Mouse (Mus musculus) CD4-positive, CD25-positive, alpha-beta regulatory T cell (primary cell): ENCODE data around the gene Sypl2. TPM values are rescaled to one million over a fixed set of nuclear protein-coding genes. Genes with fewer than 3 reads are reported as not detected.

Experiments used
- polyA plus RNA-seq: library from polyadenylated mRNA; unstranded; fragments of 100-300 nt; shearing (Covaris generic); gene quantifications from one replicate; pipeline ENCODE4 v1.2.1, GENCODE M21; 2017

Sypl2 gene
- not detected for polyA plus RNA-seq

DNA sequence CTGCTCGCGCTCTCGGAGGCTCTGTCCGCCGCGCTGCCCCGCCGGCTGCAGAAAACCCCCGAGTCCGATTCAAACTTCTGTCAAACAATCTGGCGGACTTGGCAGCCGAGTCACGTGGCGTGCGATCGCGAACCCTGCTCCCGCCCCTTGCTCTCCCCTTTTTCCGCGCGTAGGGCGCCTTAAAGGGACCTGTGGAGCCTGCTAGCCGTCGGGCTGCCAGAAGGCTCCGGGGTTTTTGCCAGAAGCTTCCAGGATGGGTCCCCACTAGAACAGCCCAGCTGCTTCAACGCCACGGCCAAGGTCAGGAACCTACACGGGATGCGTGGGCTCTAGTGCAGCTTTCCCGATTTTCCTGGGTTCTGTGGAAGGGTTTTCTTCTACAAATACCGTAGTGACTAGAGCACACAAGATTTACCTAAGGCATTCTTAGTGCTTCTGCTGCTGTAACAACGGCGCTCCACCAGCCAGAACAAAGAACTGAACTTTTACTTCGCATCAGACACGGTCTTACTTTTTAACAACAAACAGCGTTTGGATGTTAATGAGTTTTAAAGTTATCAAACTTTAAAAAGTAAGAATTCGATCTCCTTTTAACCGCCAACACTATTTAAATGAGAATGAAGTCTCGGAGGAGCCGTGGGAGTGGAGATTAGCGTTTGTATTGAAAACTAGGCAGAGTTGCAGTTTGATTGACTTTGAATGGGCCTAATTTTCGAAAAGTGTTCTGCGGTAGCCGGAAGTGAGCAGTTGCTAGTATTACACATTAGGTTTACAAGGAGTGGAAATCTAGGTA lies at the start of gene Sypl2:
Gene Sypl2 (minus strand): TSS at position 91 of the 793 bp plus-strand sequence.

DNA sequence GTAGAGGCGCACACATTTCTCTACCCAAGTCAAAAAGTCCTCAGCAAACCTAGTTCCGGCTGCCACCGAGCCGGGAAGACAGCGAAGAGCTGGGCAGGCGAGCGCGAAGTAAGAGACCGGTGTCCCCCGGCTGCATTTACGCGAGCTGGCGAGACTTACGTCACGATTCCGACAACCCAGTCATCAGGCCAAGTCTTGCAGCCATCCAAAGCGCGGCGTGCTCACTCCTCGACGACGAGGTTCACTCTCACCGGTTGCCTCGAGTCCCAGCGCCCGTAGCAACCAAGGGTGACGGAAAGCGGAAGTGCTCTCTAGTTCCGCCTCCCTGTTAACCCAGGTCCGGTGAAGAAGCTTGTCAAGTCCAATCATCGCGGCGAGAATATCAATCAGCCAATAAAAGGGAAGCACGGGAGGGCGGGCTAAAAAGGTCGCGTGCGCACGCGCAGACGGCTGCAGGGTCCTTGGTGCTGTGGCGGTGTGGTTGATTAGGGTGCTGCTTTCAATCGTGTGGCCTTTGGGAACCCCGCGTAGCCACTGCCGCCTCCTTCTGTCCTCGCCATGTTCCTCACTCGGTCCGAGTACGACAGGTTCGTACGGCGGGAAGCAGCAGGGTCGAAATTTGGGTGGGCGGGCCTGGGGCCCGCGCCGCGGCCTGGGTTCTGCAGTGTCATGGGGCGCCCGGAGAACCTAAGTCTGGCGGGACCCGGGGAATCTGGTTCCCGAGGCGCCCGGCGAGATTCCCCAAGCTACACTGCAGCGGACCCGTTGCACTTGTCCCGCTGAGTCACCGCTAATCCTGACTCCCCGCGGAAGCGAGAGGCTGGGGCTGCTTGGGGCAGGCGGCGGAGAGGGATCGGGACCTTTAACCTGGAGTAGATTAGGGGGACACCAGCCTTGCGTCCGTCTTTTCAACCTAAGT lies 30.5 kb upstream of the Sypl2 start, which contains the start of gene Psma5:
Gene Psma5 (plus strand): TSS at position 208 of the 919 bp plus-strand sequence.

DNA sequence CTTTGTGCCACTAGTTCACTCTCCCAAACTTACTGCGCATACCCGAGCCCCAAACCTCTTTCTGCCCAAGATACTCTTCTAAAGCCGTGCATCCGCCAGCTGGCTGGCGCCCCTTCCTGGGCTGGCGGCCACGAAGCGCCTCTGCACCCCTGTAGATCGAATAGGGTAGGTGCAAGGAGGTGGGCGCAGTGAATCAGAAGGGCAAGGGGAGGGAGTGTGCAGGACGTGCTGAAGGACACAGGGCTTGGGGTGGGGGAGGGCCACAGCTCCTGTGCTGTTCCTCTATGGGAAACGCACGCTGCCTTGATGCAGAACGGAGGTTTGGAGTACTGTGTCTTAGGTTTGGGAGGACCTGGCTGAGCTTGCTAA lies 15.7 kb downstream of the Sypl2 start, which contains the start of gene Atxn7l2:
Gene Atxn7l2 (minus strand): TSS at position 164 of the 369 bp plus-strand sequence.

DNA sequence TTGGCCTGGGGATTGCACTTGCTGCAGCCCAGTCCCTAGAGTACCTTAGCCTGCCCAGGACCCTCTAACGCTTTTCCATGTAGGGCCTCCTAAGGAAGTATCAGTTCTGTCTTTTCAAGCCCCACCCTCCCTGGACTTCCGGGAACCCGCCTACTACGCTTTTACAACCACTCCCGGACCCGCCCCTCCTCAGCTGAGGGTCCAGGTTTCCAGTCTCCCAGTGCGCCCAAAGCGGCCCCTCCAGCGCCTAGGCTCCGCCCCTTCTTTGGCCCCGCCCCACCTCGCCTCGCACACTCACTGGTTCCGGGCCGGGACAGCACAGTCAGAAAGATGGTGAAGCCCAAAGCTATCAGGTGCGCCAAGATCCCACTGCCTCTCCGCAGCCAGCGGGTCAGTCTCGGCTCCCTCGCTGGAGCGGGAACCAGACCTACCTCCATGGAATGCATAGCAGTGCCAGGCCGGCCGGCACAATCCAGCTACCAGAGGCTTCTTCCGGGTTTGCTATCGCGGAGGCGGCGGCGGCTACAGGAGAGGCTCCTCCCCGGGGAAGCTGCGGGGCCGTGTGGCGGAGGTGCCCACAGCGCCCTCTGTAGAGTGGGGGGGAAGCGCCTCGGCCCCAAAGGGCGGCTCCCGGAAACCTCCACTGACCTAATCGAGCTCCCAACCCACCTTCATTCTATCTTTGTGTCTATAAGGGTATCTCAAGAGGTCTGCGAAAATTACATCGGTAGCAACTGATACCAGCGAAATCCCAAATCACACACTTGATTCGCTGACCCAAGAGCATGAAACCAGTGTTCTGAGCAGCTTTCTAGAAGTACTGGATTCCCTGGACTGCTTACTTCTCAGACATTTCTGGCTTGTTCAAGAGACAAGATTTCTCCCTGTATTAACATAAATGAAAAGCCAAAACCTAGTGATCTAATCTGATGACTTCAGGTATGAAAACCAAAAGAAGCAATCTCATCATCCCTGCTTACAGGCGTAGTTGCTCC lies 25.8 kb downstream of the Sypl2 start, which contains the start of gene Cyb561d1:
Gene Cyb561d1 (minus strand): TSS at position 884 of the 995 bp plus-strand sequence.

DNA sequence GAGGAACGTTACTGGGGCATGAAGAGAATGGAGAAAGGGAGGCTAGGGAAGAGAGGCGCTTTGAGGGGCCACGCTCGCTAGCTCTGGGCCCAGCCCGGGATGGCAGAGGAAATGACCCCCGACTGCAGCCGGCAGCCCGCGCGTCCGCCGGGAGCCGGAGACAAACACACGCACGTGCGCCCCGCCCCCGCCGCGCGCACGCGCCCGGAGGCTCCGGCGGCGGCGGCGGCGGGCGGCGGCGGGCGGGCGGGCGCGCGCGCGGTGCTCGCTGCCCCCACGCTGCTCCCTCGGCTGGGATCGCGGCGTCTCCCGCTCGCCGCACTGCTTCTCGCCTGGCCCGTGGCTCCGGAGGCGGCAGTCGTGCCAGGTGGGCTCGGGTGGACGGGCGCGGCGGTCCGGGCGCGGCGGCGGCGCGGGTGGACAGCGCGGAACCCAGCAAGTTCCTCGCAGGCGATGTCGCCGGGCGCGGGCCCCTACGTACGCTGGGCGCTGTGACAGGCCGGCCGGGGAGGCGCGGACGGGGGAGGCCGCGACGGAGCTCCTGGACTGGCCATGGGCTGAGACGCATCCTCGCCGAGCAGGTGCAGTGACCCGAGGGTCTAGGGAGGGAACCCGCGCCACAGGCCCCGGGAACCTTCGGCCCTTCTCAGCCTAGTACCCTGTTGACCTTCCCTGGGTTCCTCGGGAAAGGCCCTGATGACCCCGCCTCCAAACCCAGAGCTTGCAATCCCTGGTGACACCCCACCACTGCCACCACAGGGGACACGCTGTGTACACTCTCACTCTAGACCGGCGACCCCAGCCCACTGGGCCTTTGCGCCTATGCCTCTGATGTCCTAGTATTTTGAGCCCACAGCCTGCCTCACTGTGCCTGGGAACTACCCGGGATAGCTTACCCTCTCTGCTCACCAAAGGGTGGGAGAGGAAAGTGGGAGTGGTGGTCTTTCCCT lies 40.1 kb downstream of the Sypl2 start, which contains the start of gene Amigo1:
Gene Amigo1 (plus strand): TSS at position 238 of the 950 bp plus-strand sequence.

Other genes with a start within 250 kb of the Sypl2 start
- gene Gstm2, start 240.2 kb downstream of the Sypl2 start, polyA plus RNA-seq = not detected
- 3.0 TPM for gene Gstm1, start 208.7 kb downstream of the Sypl2 start, polyA plus RNA-seq
- gene Gstm4, start 181.8 kb downstream of the Sypl2 start, polyA plus RNA-seq = 9.9 TPM
- 47.3 TPM for gene Ampd2, start 140.0 kb downstream of the Sypl2 start, polyA plus RNA-seq
- not detected for gene Gnat2, start 133.9 kb downstream of the Sypl2 start, polyA plus RNA-seq
- gene Gnai3, start 80.5 kb downstream of the Sypl2 start, polyA plus RNA-seq = 182 TPM
- gene Gpr61, start 71.8 kb downstream of the Sypl2 start, polyA plus RNA-seq = not detected
- 1.1 TPM for gene Amigo1, start 40.3 kb downstream of the Sypl2 start, polyA plus RNA-seq
- gene Cyb561d1, start 25.4 kb downstream of the Sypl2 start, polyA plus RNA-seq = 22.7 TPM
- 15.7 TPM for gene Atxn7l2, start 15.7 kb downstream of the Sypl2 start, polyA plus RNA-seq
- gene Psma5, start 30.3 kb upstream of the Sypl2 start, polyA plus RNA-seq = 124 TPM
- gene Sort1, start 57.4 kb upstream of the Sypl2 start, polyA plus RNA-seq = 0.14 TPM
- gene Mybphl, start 138.3 kb upstream of the Sypl2 start, polyA plus RNA-seq = not detected
- 2.4 TPM for gene Psrc1, start 157.2 kb upstream of the Sypl2 start, polyA plus RNA-seq
- 1.2 TPM for gene Celsr2, start 188.9 kb upstream of the Sypl2 start, polyA plus RNA-seq
- gene Sars, start 218.6 kb upstream of the Sypl2 start, polyA plus RNA-seq = 164 TPM